Mouse (Mus musculus) cortical plate, adult 2 months (tissue): Measurements from ENCODE around the gene Slc6a1. TPM values are rescaled to one million over a fixed set of nuclear protein-coding genes. Genes with fewer than 3 reads are reported as not detected.

ENCODE experiments used
- H3K27ac ChIP-seq: fragments of 200-500 bp; 2 replicates; pipeline ENCODE4 v1.5.1; 2012; ENCODE audit warnings: low read length, control low read depth, inconsistent platforms; ENCODE audit not compliant: insufficient read depth
- H3K4me1 ChIP-seq: fragments of 200-500 bp; 2 replicates; pipeline ENCODE4 v1.6.1; 2011; ENCODE audit warnings: low read length; ENCODE audit not compliant: control insufficient read depth, insufficient read depth
- H3K4me3 ChIP-seq: fragments of 200-500 bp; 2 replicates; pipeline ENCODE4 v1.5.1; 2011; ENCODE audit warnings: mild to moderate bottlenecking, low read length, control low read depth; ENCODE audit not compliant: insufficient read depth
- CTCF ChIP-seq: fragments of 200-500 bp; IDR thresholded peaks from 2 replicates; pipeline ENCODE4 v1.5.1; 2011; ENCODE audit warnings: mild to moderate bottlenecking, control low read depth, low read length; ENCODE audit not compliant: insufficient read depth; ENCODE audit errors: extremely low read depth
- POLR2A ChIP-seq: fragments of 200-500 bp; IDR thresholded peaks from 2 replicates; pipeline ENCODE4 v1.6.1; 2011; ENCODE audit warnings: mild to moderate bottlenecking, low read length, control low read depth; ENCODE audit not compliant: insufficient read depth; ENCODE audit errors: extremely low read depth
- polyA plus RNA-seq: library from polyadenylated mRNA; depleted of rRNA; stranded (reverse); fragments of >200 nt; gene quantifications from 2 replicates; pipeline ENCODE4 v1.2.3, GENCODE M21; 2012; rRNA removed

Gene Slc6a1
- polyA plus RNA-seq, 1 experiment: 392 TPM

DNA sequence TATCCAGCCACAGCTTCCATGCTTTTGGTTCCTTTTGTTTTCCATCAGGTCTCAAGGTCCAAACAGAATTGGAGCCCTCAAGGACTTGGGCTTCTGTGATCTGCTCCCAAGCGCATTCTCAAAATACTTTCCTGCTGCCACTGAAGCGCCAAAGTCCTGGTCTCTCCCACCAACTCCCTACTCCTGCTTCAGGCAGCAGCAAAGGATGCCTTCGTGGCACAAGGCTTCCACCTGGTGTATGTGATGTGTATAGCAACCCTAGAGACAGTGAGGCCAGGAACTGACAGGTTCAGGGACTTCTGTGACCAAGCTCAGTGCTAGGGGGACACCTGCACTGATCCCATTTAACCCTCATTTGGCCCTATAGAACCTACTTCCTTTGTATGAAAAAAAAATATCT, 61.3 kb downstream of the Slc6a1 start:
- Histone ChIP-seq H3K4me3 (no peak overlapping the region), H3K27ac (no peak overlapping the region), H3K4me1 (peaks cover 5% of the 10 kb centered on the region)
- TF ChIP-seq CTCF (peak; percentile 100), POLR2A (no peak)

DNA sequence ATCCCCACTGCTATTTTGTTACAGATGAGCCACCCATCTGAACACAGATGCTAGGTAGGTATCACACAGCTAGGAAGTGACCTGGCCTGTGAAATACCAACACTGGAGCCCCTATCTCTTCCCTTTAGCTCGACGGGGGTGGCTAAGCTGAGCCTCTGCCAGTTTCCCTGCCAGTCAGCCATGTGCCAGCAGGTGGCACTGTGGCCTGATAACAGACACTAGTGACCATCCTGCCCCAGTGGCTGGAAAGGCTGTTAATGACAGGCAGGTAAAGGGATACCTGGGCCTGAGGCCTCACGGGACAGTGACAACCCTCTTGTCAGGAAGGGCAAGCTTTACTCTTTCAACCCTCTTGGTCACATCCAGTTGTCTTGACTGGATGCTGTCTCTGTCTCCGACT, 62.7 kb downstream of the Slc6a1 start:
- H3K27ac ChIP-seq: no peak overlapping the region
- no peak overlapping the region for H3K4me3 ChIP-seq
- H3K4me1 ChIP-seq: peaks cover 6% of the 10 kb centered on the region
- TF ChIP-seq POLR2A (no peak), CTCF (peak; percentile 90)

DNA sequence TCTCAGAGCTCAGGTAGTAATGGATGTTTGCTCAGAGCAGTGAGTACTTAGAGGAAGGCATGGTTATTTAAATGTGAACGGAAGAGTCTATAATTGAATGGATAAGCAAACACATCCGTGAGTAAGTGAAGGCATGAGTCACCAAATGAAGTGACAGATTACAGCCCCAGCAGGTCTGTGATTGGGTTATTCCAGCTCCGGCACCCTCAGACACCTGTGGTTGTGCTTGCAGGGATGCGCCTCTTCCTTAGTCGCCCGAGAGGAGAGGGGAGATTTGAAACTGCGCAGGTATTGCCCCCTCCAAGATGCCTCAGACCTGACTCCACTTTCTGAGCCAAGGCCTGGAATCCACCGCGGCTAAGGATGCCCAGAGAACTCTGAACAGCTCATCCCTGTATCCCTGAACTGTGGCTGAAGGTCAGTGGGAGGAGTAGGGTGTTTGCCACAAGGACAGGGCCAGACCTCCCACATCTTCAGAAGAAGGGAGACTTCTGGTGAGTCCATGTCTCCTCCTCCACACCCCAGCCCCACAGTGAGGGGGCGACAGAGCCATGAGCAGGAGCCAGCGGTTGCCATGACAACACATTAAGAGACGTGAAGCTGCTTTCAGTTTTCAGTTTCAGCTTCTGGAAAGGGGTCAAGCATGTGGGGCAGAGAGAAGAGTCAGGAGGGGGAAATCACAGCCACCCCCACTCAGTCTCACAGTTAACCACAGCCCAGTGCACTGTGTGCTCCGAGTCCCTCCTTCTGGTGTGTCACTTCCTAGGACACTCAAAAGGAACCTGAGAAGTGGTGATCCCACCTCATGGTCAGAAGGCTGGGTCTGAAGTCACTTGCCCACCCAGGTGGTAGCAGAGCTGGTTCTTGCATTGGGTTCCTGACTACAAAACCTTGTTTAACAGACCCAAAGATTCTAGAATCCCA, 65.7 kb downstream of the Slc6a1 start:
- Histone ChIP-seq H3K27ac (no peak overlapping the region), H3K4me1 (peaks cover 6% of the 10 kb centered on the region), H3K4me3 (no peak overlapping the region)
- TF ChIP-seq CTCF: no peak
- no peak for TF ChIP-seq POLR2A

DNA sequence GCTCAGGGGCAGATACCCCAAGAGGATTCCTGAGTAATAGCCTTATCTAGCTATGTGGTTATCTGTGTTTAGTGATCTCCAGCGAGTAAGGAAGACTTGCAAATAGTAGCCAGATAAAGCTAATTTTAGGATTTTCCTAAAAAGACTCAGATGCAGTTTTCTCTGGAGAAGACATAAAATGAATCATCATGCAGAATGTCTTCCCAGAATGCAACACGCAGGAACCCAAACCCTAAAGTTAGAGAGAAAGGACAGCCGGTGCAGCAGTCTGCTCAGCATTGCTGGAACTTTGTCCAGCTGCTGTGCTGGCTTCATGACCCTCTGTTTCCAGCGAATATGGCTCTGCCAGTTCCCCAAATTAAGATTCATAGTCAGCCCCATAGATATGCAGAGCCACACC, 72.2 kb downstream of the Slc6a1 start:
- 0 out of 2 replicates have a peak, but pooled peaks cover 1% of the 10 kb centered on the region for H3K4me1 ChIP-seq
- no peak for TF ChIP-seq CTCF
- TF ChIP-seq POLR2A: no peak
- no peak overlapping the region for H3K4me3 ChIP-seq
- no peak overlapping the region for H3K27ac ChIP-seq

DNA sequence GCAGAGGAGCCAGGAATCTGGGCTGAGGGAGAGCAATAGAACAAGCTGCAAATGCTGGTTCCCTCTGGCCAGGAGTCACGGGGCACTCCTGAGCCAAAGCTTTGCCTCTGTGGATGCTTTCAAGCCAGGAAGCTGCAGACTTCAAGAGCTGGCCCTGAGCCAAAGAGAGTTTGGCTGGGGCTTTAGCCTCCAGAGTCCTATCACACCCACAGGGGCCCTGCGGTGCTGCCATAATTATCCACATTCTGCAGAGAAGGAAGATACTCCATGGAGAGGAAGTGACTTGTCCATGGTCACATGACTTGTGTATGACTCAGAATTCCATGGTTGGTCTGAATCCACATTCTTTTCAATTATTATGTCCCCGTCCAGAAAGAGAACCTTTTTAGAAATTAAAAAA, 75.7 kb downstream of the Slc6a1 start:
- TF ChIP-seq CTCF: no peak
- no peak for TF ChIP-seq POLR2A
- H3K4me1 ChIP-seq: 0 out of 2 replicates have a peak, but pooled peaks cover 1% of the 10 kb centered on the region
- no peak overlapping the region for H3K4me3 ChIP-seq
- no peak overlapping the region for H3K27ac ChIP-seq

DNA sequence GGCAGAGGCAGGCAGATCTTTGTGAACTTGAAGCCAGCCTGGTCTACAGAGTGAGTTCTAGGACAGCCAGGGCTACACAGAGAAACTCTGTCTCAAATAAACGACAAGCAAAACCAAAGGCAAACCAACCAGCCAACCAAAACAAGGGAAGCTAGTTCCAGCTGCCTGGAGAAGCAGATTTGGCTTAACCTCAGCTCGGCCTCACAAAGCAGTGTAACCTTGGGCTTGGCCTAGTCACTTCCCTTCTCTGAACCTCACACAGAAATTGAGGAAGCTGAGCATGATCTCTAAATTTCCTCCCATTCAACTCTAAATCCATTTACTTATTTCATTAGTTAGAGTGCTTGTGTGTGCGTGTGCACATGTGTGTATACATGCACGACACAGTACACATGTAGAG, 79.9 kb downstream of the Slc6a1 start:
- Histone ChIP-seq H3K27ac (no peak overlapping the region), H3K4me1 (peaks cover 5% of the 10 kb centered on the region), H3K4me3 (no peak overlapping the region)
- TF ChIP-seq CTCF: no peak
- no peak for TF ChIP-seq POLR2A

DNA sequence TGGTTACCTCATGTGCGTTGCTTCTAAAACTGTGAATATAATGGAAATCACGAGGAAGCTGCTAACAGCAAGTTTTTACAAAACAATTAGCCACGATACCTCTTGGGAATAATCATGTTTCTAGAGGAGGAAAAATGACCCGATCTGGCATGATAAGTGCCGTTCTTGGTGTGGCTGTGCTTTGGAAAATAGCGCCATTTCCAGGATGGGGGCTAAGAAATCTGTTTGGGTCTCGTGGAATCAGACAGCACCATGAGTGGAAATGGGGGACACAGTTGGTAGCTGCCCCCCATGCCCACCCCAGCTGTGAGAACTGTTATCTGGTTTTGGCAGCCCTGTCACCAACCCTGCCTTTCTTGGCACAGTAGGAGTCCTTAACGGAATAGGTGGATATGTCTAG, 81.3 kb downstream of the Slc6a1 start:
- TF ChIP-seq POLR2A (no peak), CTCF (no peak)
- no peak overlapping the region for H3K4me3 ChIP-seq

DNA sequence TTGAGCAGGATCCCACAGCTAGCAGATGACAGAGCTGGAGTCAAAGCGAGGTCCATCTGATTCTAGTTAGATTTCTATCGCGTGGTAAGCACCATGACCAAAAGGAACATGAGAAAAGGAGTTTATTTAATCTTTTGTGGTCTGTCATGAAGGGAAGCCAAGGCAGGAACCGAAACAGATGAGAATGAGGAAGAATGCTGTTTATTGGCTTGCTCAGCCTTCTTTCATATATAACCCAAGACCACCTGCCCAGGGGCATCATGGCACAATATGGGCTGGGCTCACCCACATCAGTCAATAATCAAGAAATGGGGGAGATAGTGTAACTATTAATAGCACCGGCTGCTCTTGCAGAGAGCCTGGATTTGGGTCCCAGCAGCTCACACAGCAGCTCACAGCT, 82.3 kb downstream of the Slc6a1 start:
- H3K4me1 ChIP-seq: peaks cover 11% of the 10 kb centered on the region
- TF ChIP-seq CTCF (no peak), POLR2A (no peak)
- H3K27ac ChIP-seq: no peak overlapping the region

More for the DNA sequence above, 81.3 kb downstream of the Slc6a1 start:
- peaks cover 8% of the 10 kb centered on the region for H3K4me1 ChIP-seq
- no peak overlapping the region for H3K27ac ChIP-seq

DNA sequence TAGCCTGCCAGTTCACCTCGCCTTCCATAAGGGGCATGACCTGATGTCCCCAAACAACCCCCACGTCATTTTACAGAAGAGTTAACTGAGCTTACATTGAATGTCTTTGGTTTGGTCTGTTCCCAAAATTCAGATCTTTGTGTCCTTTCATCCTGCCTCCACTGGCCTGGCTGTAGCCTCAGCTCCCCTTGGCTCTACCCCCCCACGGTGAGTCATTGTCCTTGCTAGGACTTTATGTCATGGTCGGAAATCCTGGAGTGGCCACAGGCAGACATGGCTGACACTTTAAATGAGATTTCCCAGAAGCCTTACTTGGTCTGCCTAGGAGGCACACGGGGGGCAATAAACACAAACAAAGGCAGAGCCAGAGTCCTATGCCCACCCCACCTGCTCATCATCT, 83.8 kb downstream of the Slc6a1 start:
- no peak overlapping the region for H3K27ac ChIP-seq
- no peak overlapping the region for H3K4me3 ChIP-seq
- H3K4me1 ChIP-seq: peaks cover 11% of the 10 kb centered on the region
- TF ChIP-seq CTCF (no peak), POLR2A (no peak)

More for the DNA sequence above, 82.3 kb downstream of the Slc6a1 start:
- no peak overlapping the region for H3K4me3 ChIP-seq

Other genes with a start within 250 kb of the Slc6a1 start
- gene Atp2b2, start 240.0 kb upstream of the Slc6a1 start, polyA plus RNA-seq: 232 and 238 TPM in 2 replicates
- gene Slc6a11, start 151.4 kb upstream of the Slc6a1 start, polyA plus RNA-seq: 123 and 124 TPM in 2 replicates
- 18.8 and 19.5 TPM in 2 replicates for gene Hrh1, start 115.3 kb downstream of the Slc6a1 start, polyA plus RNA-seq